Mouse (Mus musculus) heart, postnatal 0 days (tissue): ENCODE results near the gene Lcmt1. TPM values are rescaled to one million over a fixed set of nuclear protein-coding genes. Genes with fewer than 3 reads are reported as not detected.

ENCODE experiments used
- ATAC-seq: fragments of 200-750 bp; cut with Nextera tagmentation; 2 replicates; pipeline ENCODE4 v1.8.0; 2017; ENCODE audit warnings: low read depth, moderate number of reproducible peaks, moderate library complexity; ENCODE audit not compliant: insufficient read depth
- DNase-seq: peaks from one replicate; pipeline ENCODE4 v3.0.0-alpha.2; 2016; ENCODE audit warnings: low spot score
- H3K27ac ChIP-seq: fragments of 300-500 bp; sonication (generic); 2 replicates; pipeline ENCODE4 v1.5.1; 2014; ENCODE audit warnings: low read depth, mild to moderate bottlenecking
- H3K27me3 ChIP-seq: fragments of 300-500 bp; sonication (generic); 2 replicates; pipeline ENCODE4 v1.6.1; 2014; ENCODE audit warnings: low read length, mixed read lengths; ENCODE audit not compliant: control insufficient read depth, insufficient read depth
- H3K36me3 ChIP-seq: fragments of 300-500 bp; sonication (generic); replicated peaks from 2 replicates; pipeline ENCODE4 v1.6.1; 2014; ENCODE audit warnings: low read length, mixed read lengths; ENCODE audit not compliant: control insufficient read depth, insufficient read depth
- H3K4me1 ChIP-seq: fragments of 300-500 bp; sonication (generic); 2 replicates; pipeline ENCODE4 v1.6.1; 2014; ENCODE audit warnings: antibody characterized with exemption; ENCODE audit not compliant: control insufficient read depth, insufficient read depth
- H3K4me2 ChIP-seq: fragments of 300-500 bp; sonication (generic); 2 replicates; pipeline ENCODE4 v1.6.1; 2014; ENCODE audit warnings: low read depth, mild to moderate bottlenecking, low read length, moderate library complexity
- H3K4me3 ChIP-seq: fragments of 300-500 bp; sonication (generic); 2 replicates; pipeline ENCODE4 v1.5.1; 2014; ENCODE audit warnings: low read depth, low read length
- H3K9ac ChIP-seq: fragments of 300-500 bp; sonication (generic); replicated peaks from 2 replicates; pipeline ENCODE4 v1.6.1; 2014; ENCODE audit warnings: low read depth, low read length, mixed read lengths
- H3K9me3 ChIP-seq: fragments of 300-500 bp; sonication (generic); replicated peaks from 2 replicates; pipeline ENCODE4 v1.6.1; 2016; ENCODE audit warnings: low read length; ENCODE audit not compliant: control insufficient read depth
- CTCF ChIP-seq: IDR thresholded peaks from 2 replicates; pipeline ENCODE4 v1.5.1; 2016; ENCODE audit warnings: antibody characterized with exemption, control low read depth, low read depth
- EP300 ChIP-seq: IDR thresholded peaks from 2 replicates; pipeline ENCODE4 v1.6.1; 2016; ENCODE audit warnings: antibody characterized with exemption, low read depth
- WGBS: fragments of 180-500 bp; shearing (Covaris S2); extraction: QIAGEN DNeasy Blood & Tissue Kit; methylation state at CpG from one replicate; pipeline ENCODE4 v1.1.7; 2014; 5-methylcytosine and 5-hydroxymethylcytosine counted together
- polyA plus RNA-seq: library from polyadenylated mRNA; unstranded; fragments of >200 nt; fragmentation: Nextera tagmentation; extraction: Ambion mirVana; gene quantifications from 2 replicates; pipeline ENCODE4 v1.2.1, GENCODE M21; 2015
- total RNA-seq: library from RNA; depleted of rRNA; stranded (reverse); fragments of >200 nt; gene quantifications from 2 replicates; pipeline ENCODE4 v1.2.3, GENCODE M21; 2014; ENCODE audit warnings: low replicate concordance

Gene Lcmt1
- total and polyA plus RNA-seq, 2 experiments from 2014 or later = 12.4 to 36.2 TPM

- Histone ChIP-seq H3K4me2 (no peak overlapping the region), H3K9ac (no peak overlapping the region), H3K27ac (no peak overlapping the region), H3K4me3 (no peak overlapping the region), H3K9me3 (no peaks in the 10 kb centered on the region), H3K36me3 (no peaks in the 10 kb centered on the region), H3K27me3 (no peaks in the 10 kb centered on the region), H3K4me1 (no peaks in the 10 kb centered on the region)
- DNase-seq (no peak), ATAC-seq (no peak)
- TF ChIP-seq CTCF = no peak
- no peak for TF ChIP-seq EP300
- WGBS = 92% methylated on average over 4 of the region's 4 CpGs
Observed at GRCm38 (mm10) chr7:123353081-123353480, 16.5 kb upstream of the Lcmt1 start.

- no peak overlapping the region for H3K4me2 ChIP-seq
- H3K9ac ChIP-seq = no peak overlapping the region
- H3K4me1 ChIP-seq = no peaks in the 10 kb centered on the region
- no peak overlapping the region for H3K4me3 ChIP-seq
- TF ChIP-seq CTCF = no peak
- TF ChIP-seq EP300 = no peak
- H3K36me3 ChIP-seq = no peaks in the 10 kb centered on the region
- H3K27ac ChIP-seq = no peak overlapping the region
- H3K27me3 ChIP-seq = no peaks in the 10 kb centered on the region
- DNase-seq = no peak
- WGBS = 84% methylated on average over 5 of the region's 5 CpGs
- ATAC-seq = no peak
- H3K9me3 ChIP-seq = no peaks in the 10 kb centered on the region
Observed at GRCm38 (mm10) chr7:123353879-123354278, 15.7 kb upstream of the Lcmt1 start.

- Histone ChIP-seq H3K27me3 (no peaks in the 10 kb centered on the region), H3K4me1 (no peaks in the 10 kb centered on the region), H3K27ac (no peak overlapping the region), H3K9me3 (no peaks in the 10 kb centered on the region), H3K36me3 (no peaks in the 10 kb centered on the region), H3K9ac (no peak overlapping the region), H3K4me2 (no peak overlapping the region), H3K4me3 (no peak overlapping the region)
- DNase-seq (no peak), ATAC-seq (no peak)
- WGBS = 75% methylated on average over 5 of the region's 5 CpGs
- TF ChIP-seq EP300 = no peak
- no peak for TF ChIP-seq CTCF
Observed at GRCm38 (mm10) chr7:123354392-123354791, 15.2 kb upstream of the Lcmt1 start.

- TF ChIP-seq CTCF = no peak
- no peak for TF ChIP-seq EP300
- no peak overlapping the region for H3K27ac ChIP-seq
- H3K4me1 ChIP-seq = no peaks in the 10 kb centered on the region
- no peak overlapping the region for H3K4me2 ChIP-seq
- H3K4me3 ChIP-seq = no peak overlapping the region
- WGBS = 87% methylated on average over 2 of the region's 2 CpGs
- H3K9ac ChIP-seq = no peak overlapping the region
- no peak for ATAC-seq
- DNase-seq = no peak
- H3K36me3 ChIP-seq = no peaks in the 10 kb centered on the region
- no peaks in the 10 kb centered on the region for H3K27me3 ChIP-seq
- no peaks in the 10 kb centered on the region for H3K9me3 ChIP-seq
Observed at GRCm38 (mm10) chr7:123354851-123355250, 14.7 kb upstream of the Lcmt1 start.

- no peak for DNase-seq
- 86% methylated on average over 3 of the region's 3 CpGs for WGBS
- Histone ChIP-seq H3K9ac (no peak overlapping the region), H3K4me3 (no peak overlapping the region), H3K27me3 (no peaks in the 10 kb centered on the region), H3K4me1 (0 out of 2 replicates have a peak, but pooled peaks cover 8% of the 10 kb centered on the region), H3K9me3 (no peaks in the 10 kb centered on the region), H3K4me2 (no peak overlapping the region), H3K27ac (no peak overlapping the region), H3K36me3 (no peaks in the 10 kb centered on the region)
- TF ChIP-seq CTCF (no peak), EP300 (no peak)
- ATAC-seq = no peak
Observed at GRCm38 (mm10) chr7:123356158-123356557, 13.4 kb upstream of the Lcmt1 start.

DNA sequence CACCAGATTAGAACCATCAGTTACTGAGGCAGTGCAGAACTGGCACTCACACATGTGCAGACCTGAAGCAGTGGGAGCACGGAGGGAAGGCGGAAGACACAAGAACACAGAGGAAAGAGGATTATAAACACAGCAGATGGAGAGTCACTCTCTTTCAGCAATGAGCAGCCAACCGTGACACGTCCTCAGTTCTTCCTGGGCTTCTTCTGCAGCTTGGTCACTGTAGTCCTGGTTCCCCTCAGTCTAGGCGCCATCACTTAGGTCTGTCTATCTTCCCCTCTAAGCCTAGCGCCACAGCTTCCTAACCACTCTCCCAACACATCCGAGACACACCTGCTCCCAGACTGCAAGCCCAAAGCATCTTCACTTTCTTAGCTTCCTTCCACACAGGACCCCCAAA lies 10.5 kb upstream of the Lcmt1 start:
- Histone ChIP-seq H3K27me3 (no peaks in the 10 kb centered on the region), H3K9ac (no peak overlapping the region), H3K4me3 (no peak overlapping the region), H3K27ac (no peak overlapping the region), H3K36me3 (no peaks in the 10 kb centered on the region), H3K9me3 (no peaks in the 10 kb centered on the region), H3K4me1 (0 out of 2 replicates have a peak, but pooled peaks cover 8% of the 10 kb centered on the region), H3K4me2 (no peak overlapping the region)
- 88% methylated on average over 7 of the region's 7 CpGs for WGBS
- no peak for TF ChIP-seq CTCF
- no peak for TF ChIP-seq EP300
- no peak for ATAC-seq
- no peak for DNase-seq
